Mouse (Mus musculus) heart, adult 2 months (tissue): ENCODE measurements around the gene Snca.

Experiments used
- CTCF ChIP-seq: fragments of 200-600 bp; IDR thresholded peaks from 2 replicates; pipeline ENCODE4 v1.8.1; 2022; ENCODE audit warnings: antibody characterized with exemption, mild to moderate bottlenecking, moderate library complexity
- EP300 ChIP-seq: fragments of 200-500 bp; IDR thresholded peaks from 2 replicates; pipeline ENCODE4 v1.6.1; 2011; ENCODE audit warnings: low read depth, low read length, control low read depth; ENCODE audit not compliant: insufficient read depth
- POLR2A ChIP-seq: fragments of 200-500 bp; IDR thresholded peaks from 2 replicates; pipeline ENCODE4 v1.6.1; 2011; ENCODE audit warnings: mild to moderate bottlenecking, low read depth, low read length, control low read depth; ENCODE audit not compliant: insufficient read depth

DNA sequence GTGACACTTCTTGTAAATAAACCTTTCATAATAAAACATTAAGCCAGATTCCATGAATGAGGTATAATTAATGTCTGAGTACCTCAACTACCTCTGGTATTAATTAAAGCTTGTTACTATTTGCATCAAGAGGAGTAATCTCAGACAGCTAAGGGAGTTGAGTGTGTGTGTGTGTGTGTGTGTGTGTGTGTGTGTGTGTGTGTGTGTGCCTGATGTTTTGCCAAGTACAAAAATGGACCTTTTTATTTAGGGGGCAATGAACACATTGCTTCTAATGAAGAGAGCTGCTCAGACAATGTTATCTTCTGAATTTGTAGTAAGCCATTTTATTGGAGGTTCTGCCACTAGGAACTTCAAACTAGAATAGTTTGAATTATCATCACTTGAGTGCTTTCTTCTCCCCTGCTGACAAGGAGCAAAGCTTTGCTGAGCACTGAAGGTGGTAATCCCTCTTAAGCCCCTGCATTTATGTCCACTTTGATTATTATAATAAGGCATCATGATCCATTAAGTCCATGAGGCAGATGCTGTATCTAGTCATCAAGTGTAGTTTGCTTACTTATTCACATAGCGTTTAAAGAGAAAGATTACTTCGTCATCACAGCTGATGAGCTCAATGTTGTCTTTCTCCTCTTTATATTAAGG lies 88.1 kb downstream of the Snca start:
- no peak for TF ChIP-seq CTCF
- TF ChIP-seq POLR2A, result no peak
- TF ChIP-seq EP300, result no peak
